Mouse (Mus musculus): ENCODE measurements at regions not wholly inside any gene's neighbourhood (a gene's known extent, or its start where the extent isn't known, plus 50 kb on each side); places are given as distances from the start of the nearest gene placed in this dataset.

DNA sequence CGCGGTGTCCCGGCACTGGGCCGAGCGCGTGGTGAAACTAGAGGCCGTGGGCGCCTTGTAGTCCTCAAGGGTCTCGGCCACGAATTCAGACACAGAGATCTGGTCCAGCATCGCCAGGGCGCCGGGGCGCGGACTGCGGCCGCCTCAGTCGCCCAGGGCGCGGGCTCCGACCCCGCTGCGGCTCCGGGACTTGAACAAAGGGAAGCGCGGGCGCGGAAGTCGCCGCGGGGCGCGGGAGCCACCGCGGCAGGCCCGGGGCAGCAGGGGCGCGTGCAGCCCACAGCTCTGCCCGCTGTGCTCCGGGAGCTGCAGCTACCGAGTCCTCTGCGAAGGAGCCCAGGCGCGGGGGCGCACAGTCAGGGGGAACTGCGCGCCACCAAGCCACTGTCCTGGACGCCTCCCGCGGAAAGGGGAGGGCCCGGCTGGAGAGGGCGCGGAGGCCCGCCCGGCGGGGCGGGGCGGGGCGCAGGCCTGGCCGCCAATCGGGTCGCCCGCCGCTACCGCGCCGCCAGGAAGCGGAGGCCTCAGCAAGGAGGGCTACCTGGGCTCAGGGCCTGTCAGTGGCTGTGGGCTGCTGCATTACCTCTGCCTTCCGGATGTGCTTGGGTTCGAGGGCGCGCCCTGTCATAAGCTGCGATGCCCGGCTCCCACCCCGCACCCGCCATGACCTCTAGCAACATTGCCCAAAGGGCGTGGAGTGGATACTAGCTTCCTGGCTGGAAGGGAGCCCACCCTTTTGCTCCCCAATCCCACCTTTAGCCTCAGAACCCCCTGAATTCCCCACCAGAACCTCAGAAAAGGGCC is 155.2 kb upstream of the 9030624G23Rik start:
- peak; percentile 10 for DNase-seq (ENCODE audit: low spot score)

Measured in yolk sac, embryonic 10.5 days (tissue).